Comparison of ENCODE assay signal across 23 mouse cellular contexts in the genomic region with DNA sequence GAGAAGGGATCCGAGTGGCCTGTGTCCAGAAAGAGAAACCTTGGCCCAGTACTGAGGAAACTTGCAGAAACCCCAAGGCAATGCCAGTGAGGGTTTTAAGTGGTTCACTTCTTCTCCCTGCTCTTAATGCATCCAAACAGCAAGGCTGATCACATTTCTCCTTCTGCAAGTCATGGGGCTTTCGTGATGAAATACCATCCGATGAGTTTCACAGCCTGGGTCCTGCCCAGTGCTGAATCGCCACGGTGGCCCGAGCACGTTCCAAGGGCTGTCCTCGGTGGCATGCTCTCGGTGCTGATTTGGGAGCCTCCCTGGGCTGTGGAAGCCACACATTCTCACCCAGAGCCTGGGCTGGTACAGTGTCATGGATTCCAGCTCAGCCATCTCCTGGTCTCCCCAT. TPM values are rescaled to one million over a fixed set of nuclear protein-coding genes. Genes with fewer than 3 reads are reported as not detected.
"Had no signal": no experiment of that assay in that cellular context is flagged by ENCODE, and none has a peak within 500 bp of the region (broad histone marks: within the 10 kb centered on the region; RNA-seq: fewer than 3 reads in every experiment).

No protein-coding gene starts in this region.

- H3K4me3 ChIP-seq: lung, embryonic 15.5 days; megakaryocyte, embryonic 14.5 days; midbrain, embryonic 13.5 days; midbrain, embryonic 15.5 days; neural tube, embryonic 13.5 days; neural tube, embryonic 15.5 days; stomach, embryonic 15.5 days had no signal

- DNase-seq: liver, postnatal 0 days; lung, adult 2 months; lung, postnatal 14 days; lung, postnatal 36 days; retina, postnatal 1 day; right cerebral cortex, adult 18-20 months; right cerebral cortex, postnatal 25 days; right cerebral cortex, postnatal 4 days; thymus, adult 2 months; thymus, postnatal 25 days; thymus, postnatal 4 days had no signal

- H3K27ac ChIP-seq: lung, embryonic 15.5 days; macrophage; midbrain, embryonic 13.5 days; midbrain, embryonic 15.5 days; neural tube, embryonic 13.5 days; neural tube, embryonic 15.5 days; stomach, embryonic 15.5 days; stomach, postnatal 0 days had no signal

- ATAC-seq: liver, postnatal 0 days; lung, postnatal 0 days; midbrain, embryonic 13.5 days; midbrain, embryonic 15.5 days had no signal

RNA-seq across cellular contexts. Expression of a gene that starts 12.9 kb away (rescaled TPM):
- total RNA-seq: megakaryocyte progenitor cell, adult 5-6 weeks; monocyte, adult 5-6 weeks had no signal

RNA-seq across cellular contexts. Expression of a gene that starts 33.0 kb away (rescaled TPM):
- total RNA-seq: monocyte, adult 5-6 weeks had no signal
